Mouse (Mus musculus) yolk sac, embryonic 10.5 days (tissue): Measurements from ENCODE around the gene Cox4i1.
"Not testable (repeated sequence)": the region's sequence is repeated elsewhere in the genome, so short reads cannot be mapped to it uniquely, and the experiment has no call there.

ENCODE experiments used
- DNase-seq: peaks from one replicate; pipeline ENCODE4 v3.0.0-alpha.2; 2017; ENCODE audit warnings: low spot score

Cox4i1 gene

DNA sequence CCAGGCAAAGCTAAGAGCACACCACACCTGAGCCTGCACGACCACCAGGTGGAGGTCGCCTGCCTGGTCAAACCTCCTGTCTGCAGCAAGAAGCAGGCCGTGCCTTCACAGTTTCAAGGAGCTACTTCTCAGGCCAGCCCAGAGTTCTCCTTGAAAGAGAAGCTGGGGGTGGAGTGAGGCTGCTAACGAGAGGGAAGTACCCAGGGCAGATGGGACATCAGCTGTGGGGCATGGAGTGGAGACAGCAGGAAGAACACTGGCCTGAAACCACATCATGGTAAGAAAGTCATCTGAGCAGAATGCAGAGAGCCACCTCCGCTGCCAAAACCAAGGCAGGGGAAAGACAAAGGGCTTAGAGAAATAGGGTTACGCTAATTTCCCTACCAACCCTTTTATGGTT is 3.5 kb upstream of the Cox4i1 start:
- no peak for DNase-seq

DNA sequence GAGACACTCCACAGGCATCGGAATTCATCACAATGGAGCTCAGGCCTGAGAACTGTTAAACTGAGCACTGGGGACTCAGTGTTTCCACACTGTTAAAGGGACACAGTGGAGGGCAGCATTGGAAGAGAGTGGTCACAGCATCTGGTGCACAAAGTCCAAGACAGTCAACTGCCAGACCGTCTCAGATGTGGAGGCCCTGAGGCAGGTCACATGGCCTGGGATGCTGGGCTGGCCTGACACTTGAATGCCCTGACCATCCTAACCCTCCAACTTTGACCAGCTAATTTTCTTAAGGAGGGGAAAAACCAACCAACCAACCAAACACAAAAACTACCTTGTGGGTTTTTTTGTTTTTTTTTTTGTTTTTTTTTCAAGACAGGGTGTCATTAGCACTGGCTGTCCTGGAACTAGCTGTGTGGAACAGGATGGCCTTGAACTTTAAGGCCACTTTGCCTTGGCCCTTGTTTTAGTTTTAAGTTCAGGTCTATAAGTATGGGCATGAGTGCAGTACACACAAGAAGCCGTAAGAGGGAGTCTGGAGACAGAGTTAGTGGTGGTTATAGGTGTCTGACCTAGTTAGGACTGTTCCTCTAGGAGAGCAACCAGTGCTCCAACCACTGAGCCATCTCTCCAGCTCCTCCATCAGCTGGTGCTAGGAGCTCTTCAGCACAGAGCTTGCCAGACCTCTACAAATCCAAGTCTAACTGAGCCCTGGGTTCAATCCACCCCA is 2.1 kb upstream of the Cox4i1 start:
- DNase-seq = no peak

DNA sequence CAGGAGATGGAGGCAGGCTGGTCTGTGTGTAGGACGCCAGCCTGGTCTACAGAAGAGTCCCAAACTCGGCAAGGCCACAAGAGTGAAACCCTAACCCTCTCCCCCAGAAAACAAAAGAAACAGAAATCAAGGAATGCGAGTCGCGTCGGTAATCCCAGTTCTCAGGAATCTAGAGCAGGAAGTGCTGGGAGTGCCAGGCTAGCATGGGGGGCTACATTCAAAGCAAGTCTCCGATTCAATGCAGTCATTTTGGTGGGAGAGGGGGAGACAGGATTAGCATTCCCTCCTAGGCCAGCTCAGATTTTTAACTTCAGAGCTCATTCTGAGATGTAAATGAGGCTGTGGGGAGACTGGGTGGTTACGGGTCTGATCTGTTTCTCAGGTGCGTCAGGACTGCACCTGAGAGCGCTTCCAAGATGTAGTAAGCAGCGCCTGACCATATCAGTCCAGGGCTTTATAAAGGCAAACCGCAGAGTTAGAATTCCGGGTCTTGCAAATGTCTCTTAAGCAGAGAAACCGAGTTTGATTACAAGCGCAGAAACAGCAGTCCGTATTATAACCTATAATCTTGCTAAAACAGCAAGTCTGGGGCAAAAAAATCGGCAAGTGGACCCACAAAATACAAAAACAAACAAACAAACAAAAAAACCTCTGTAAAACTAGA is 1.1 kb upstream of the Cox4i1 start:
- DNase-seq = no peak

GRCm38 (mm10) chr8:120668374-120668905 is 418 bp downstream of the Cox4i1 start, which contains the start of gene Emc8:
TSS of gene Emc8 (minus strand) at chr8:120668573.
- no peak for DNase-seq

GRCm38 (mm10) chr8:120671775-120672174 is 3.8 kb downstream of the Cox4i1 start:
- no peak for DNase-seq

DNA sequence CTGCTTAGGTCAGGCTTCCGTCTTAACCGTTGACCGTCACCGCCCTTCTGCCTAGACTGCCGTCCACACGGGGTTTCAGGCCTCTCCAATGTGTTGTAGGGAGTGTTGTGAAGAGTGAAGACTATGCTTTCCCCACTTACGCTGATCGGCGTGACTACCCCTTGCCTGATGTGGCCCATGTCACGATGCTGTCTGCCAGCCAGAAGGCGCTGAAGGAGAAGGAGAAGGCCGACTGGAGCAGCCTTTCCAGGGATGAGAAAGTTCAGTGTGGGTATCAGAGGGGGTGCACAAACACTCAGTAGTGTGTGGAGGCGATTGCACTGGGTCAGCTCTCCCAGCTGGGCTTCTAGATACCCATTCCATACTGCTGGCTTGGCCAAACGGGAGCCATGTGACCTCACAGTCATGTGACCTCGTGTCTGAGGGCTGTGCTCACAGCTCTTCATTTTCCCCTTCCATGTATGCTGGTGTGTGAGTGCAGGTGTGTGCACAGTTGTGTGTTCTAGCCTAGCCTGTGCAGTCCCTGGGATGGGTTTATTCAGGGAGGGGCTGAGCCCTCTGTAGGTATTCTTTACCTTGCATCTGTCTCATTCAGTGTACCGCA is 4.7 kb downstream of the Cox4i1 start:
- no peak for DNase-seq

GRCm38 (mm10) chr8:120673298-120673697 is 5.3 kb downstream of the Cox4i1 start:
- DNase-seq = no peak

DNA sequence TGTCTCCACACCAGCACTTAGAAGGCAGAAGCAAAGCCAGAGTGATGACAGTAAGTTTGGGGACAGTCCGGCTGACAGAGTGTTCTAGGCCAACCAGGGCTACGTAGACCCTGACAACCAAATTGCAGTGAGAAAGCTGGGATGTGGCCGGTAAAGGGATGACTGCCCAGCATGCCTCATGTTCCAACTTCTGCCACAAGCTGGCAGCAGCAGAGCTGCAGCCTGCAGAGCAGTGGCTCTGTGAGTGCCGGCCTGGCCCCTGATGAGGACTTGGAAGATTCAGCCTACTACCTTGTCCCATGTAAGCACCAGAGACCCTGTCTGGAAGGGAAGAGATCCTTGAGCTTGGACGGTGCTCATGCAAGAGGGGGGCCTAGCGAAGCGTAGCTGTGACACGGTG is 7.7 kb downstream of the Cox4i1 start:
- DNase-seq = no peak

DNA sequence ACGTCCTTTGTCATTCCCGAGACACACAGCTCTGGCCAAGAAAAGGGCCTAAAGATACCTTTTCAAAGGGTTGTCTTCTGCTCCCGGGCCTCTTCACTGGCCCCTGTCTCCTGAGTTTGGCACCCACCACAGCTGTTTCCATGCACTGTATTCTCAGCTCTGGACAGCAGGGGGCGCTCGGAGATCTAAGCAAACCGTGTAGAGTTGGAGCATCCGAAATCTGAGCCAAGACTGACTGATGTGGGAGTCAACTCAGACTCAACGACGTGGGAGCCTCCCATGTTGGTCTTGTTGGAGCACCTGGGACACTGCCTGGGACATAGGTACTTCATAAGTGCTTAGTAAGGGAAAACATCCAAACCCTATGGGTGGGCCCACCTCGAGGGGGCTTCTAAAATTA is 10.4 kb downstream of the Cox4i1 start:
- peak; percentile 61 for DNase-seq

GRCm38 (mm10) chr8:120679629-120680387 is 11.8 kb downstream of the Cox4i1 start:
- no peak for DNase-seq

- not testable (repeated sequence) for DNase-seq
Measured at GRCm38 (mm10) chr8:120680405-120680804, 12.4 kb downstream of the Cox4i1 start.

- no peak for DNase-seq
Measured at GRCm38 (mm10) chr8:120681113-120681512, 13.1 kb downstream of the Cox4i1 start.

DNA sequence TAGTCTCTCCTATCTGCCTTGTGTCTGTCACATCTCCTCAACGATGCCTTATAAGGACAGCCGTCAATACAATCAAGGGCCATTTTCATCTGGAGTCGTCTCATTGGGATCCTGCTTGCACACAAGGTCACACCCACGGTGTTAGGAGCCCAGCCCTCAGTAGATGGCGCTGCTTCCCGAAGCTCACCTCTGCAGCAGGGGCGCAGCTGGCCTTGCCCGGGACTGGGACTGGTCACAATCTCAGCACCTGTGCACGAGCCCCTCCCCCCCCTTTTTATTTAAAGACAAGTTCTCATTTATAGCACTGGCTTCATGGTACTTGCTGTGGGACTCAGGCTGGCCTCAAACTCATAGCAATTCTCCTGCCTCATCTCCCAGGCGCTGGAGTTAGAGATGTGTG is 15.6 kb downstream of the Cox4i1 start:
- DNase-seq = peak; percentile 59

- no peak for DNase-seq
Measured at GRCm38 (mm10) chr8:120684082-120684481, 16.1 kb downstream of the Cox4i1 start.

GRCm38 (mm10) chr8:120685097-120685496 is 17.1 kb downstream of the Cox4i1 start:
- peak; percentile 52 for DNase-seq

DNA sequence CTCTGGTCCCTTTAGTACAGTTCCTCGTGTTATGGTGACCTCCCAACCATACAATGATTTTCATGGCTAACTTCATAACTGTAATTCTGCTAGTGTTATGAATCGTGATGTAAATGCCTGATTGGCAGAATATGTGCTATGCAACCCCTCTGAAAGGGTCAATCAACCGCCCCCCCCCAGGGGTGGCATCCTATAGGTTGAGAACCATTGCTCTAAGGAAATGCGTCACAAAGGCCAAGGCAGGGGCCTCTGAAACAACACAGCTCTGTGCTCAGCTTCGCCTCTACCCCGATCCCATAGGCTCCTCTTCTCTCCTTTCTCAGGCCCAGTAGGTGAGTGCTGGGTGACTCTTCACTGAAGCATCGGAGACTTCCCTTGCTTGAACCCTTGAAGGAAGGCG is 17.6 kb downstream of the Cox4i1 start:
- no peak for DNase-seq

- DNase-seq = no peak
Measured at GRCm38 (mm10) chr8:120686051-120686450, 18.0 kb downstream of the Cox4i1 start.

- no peak for DNase-seq
Measured at GRCm38 (mm10) chr8:120686576-120686975, 18.6 kb downstream of the Cox4i1 start.

GRCm38 (mm10) chr8:120687786-120688185 is 19.8 kb downstream of the Cox4i1 start:
- no peak for DNase-seq

- DNase-seq = no peak
Measured at GRCm38 (mm10) chr8:120688511-120688910, 20.5 kb downstream of the Cox4i1 start.

GRCm38 (mm10) chr8:120692934-120693333 is 24.9 kb downstream of the Cox4i1 start:
- DNase-seq = no peak

GRCm38 (mm10) chr8:120693861-120694493 is 26.0 kb downstream of the Cox4i1 start:
- DNase-seq = peak; percentile 71
